Mouse (Mus musculus) brain, embryonic 14.5 days (tissue): ENCODE data around the gene Olfr1283. TPM values are rescaled to one million over a fixed set of nuclear protein-coding genes. Genes with fewer than 3 reads are reported as not detected.
"Not testable (repeated sequence)": the region's sequence is repeated elsewhere in the genome, so short reads cannot be mapped to it uniquely, and the experiment has no call there.

Experiments used
- DNase-seq: peaks from one replicate; pipeline ENCODE4 v3.0.0-alpha.2; 2011; ENCODE audit warnings: low read depth
- CTCF ChIP-seq: fragments of 200-500 bp; IDR thresholded peaks from 2 replicates; pipeline ENCODE4 v1.5.1; 2012; ENCODE audit warnings: inconsistent platforms, mild to moderate bottlenecking, moderate library complexity, borderline replicate concordance; ENCODE audit not compliant: insufficient read depth, insufficient read length; ENCODE audit errors: extremely low read depth
- POLR2A ChIP-seq: fragments of 200-500 bp; IDR thresholded peaks from 2 replicates; pipeline ENCODE4 v1.6.1; 2012; ENCODE audit warnings: mild to moderate bottlenecking, inconsistent platforms, borderline replicate concordance; ENCODE audit not compliant: poor library complexity, insufficient read depth, insufficient read length, severe bottlenecking; ENCODE audit errors: extremely low read depth
- polyA plus RNA-seq: library from polyadenylated mRNA; depleted of rRNA; stranded (reverse); fragments of >200 nt; gene quantifications from 2 replicates; pipeline ENCODE4 v1.2.3, GENCODE M21; 2012; rRNA removed

The Olfr1283 gene
- not detected in 2 replicates for polyA plus RNA-seq

DNA sequence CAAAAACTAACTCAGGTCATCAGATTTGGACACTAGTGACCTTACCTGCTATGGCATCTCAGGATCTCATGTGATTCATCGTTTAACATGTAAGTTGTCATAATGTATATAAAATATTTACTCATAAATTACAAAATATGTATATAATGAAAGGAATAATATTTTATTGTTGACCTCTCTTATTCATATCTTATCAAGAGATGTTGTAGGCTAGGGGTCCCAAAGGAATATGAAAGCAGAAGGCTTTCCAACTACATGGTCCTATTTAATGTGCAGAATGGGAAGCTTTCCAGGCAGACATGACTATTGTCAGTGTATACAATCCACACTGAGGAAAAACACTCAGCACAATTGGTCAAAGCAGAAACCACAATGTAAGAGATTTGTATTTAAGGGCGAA, at the start of gene Olfr1283:
TSS of gene Olfr1283 (plus strand) at position 301 of the 400 bp plus-strand sequence.
- no peak for TF ChIP-seq CTCF
- TF ChIP-seq POLR2A: no peak
- no peak for DNase-seq

DNA sequence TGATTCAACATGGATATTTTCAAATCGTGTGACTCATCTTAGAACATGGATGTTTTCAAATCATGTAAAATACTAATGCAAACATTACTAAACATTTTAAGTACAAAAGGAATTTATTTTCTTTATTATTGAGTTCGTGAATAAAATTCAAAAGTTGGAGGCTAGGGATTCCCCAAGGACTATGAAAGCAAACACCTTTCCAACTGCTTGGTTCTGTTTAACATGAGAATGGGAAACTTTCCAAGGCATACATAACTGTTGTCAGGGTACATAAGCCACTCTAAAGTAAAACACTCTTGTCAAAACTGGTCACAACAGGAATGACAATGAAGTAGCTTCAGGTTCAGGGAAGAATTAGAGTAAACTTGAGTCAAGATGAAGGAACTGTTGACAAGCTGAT, 40.4 kb upstream of the Olfr1283 start, which contains the start of gene Olfr1281:
TSS of gene Olfr1281 (plus strand) at position 301 of the 400 bp plus-strand sequence.
- no peak for TF ChIP-seq POLR2A
- no peak for TF ChIP-seq CTCF
- DNase-seq: no peak

DNA sequence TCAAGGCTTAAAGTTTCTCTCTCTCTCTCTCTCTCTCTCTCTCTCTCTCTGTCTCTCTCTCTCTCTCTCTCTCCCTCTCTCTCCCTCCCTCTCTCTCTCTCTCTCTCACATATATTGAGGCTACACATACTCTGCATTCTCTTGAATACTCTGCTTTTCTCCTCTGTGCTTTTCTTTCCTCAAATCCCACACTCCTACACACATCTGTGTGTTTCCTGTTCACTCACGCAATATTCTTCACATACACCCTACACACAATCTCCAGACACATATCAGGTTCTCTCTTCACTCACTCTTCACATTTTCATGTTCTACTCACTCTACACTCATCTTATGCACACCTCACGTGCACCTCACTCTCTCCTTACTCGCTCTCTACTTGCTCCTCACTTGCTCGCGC, 32.9 kb upstream of the Olfr1283 start:
- DNase-seq: not testable (repeated sequence)

DNA sequence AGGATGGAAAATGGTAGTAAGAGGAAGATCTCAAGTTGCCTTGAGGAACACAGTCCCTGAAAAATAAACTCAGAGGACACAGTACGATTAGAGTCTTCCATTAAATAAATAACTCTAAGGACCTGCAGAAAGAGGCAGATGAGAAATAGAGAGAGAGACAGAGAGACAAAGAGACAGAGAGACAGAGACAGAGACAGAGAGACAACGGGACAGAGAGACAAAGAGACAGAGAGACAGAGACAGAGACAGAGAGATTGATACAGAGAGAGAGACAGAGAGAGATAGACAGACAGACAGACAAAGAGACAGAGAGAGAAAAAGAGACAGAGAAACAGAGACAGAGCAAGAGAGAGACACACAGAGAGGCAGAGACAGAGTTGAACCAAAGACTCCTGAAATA, 30.6 kb upstream of the Olfr1283 start, which contains the start of gene Olfr1282:
TSS of gene Olfr1282 (minus strand) at position 101 of the 400 bp plus-strand sequence.
- no peak for DNase-seq

DNA sequence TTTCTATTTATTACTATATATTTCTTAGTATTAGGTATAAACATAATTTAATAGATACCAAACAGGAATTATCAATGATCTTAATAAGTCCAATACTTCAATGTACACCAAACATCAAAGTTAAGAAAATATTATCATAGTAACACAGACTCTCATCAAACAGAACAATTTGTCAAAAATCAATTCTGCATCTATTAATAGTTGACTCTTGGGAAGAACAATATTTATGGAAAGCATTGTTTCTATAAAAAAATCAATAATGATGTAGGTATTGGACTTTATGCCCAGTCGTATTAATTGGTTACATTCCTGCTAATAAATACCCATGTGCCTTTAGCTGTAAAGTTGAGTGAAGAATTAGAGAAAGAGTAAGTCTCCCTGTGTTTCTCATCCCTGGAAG, 8.6 kb downstream of the Olfr1283 start, which contains the start of gene Olfr1284:
TSS of gene Olfr1284 (plus strand) at position 301 of the 400 bp plus-strand sequence.
- no peak for DNase-seq
- TF ChIP-seq CTCF: no peak
- no peak for TF ChIP-seq POLR2A

More for the DNA sequence above, 30.6 kb upstream of the Olfr1283 start, which contains the start of gene Olfr1282:
- TF ChIP-seq CTCF (no peak), POLR2A (no peak)

Other genes with a start within 250 kb of the Olfr1283 start
- not detected in 2 replicates for gene Gm15130, start 213.9 kb upstream of the Olfr1283 start, polyA plus RNA-seq
- not detected in 2 replicates for gene 4930430A15Rik, start 137.2 kb upstream of the Olfr1283 start, polyA plus RNA-seq
- not detected in 2 replicates for gene Olfr1275, start 131.5 kb upstream of the Olfr1283 start, polyA plus RNA-seq
- not detected in 2 replicates for gene Olfr1276, start 112.3 kb upstream of the Olfr1283 start, polyA plus RNA-seq
- not detected in 2 replicates for gene Olfr1277, start 92.7 kb upstream of the Olfr1283 start, polyA plus RNA-seq
- gene Olfr1278, start 76.7 kb upstream of the Olfr1283 start, polyA plus RNA-seq: not detected in 2 replicates
- not detected in 2 replicates for gene Olfr1279, start 66.2 kb upstream of the Olfr1283 start, polyA plus RNA-seq
- not detected in 2 replicates for gene Olfr1280, start 52.8 kb upstream of the Olfr1283 start, polyA plus RNA-seq
- gene Olfr1281, start 40.3 kb upstream of the Olfr1283 start, polyA plus RNA-seq: not detected in 2 replicates
- not detected in 2 replicates for gene Olfr1282, start 30.7 kb upstream of the Olfr1283 start, polyA plus RNA-seq
- not detected in 2 replicates for gene Olfr1284, start 8.7 kb downstream of the Olfr1283 start, polyA plus RNA-seq
- gene Olfr1286, start 56.3 kb downstream of the Olfr1283 start, polyA plus RNA-seq: not detected in 2 replicates
- gene Olfr1287, start 82.4 kb downstream of the Olfr1283 start, polyA plus RNA-seq: not detected in 2 replicates
- gene Olfr1288, start 107.3 kb downstream of the Olfr1283 start, polyA plus RNA-seq: not detected in 2 replicates
- not detected in 2 replicates for gene Olfr1289, start 114.0 kb downstream of the Olfr1283 start, polyA plus RNA-seq
- not detected in 2 replicates for gene Olfr1290, start 127.0 kb downstream of the Olfr1283 start, polyA plus RNA-seq
- not detected in 2 replicates for gene Olfr1291-ps1, start 130.4 kb downstream of the Olfr1283 start, polyA plus RNA-seq
- not detected in 2 replicates for gene Olfr1293-ps, start 158.4 kb downstream of the Olfr1283 start, polyA plus RNA-seq
- gene Olfr1294, start 173.5 kb downstream of the Olfr1283 start, polyA plus RNA-seq: not detected in 2 replicates
- gene Olfr1295, start 202.9 kb downstream of the Olfr1283 start, polyA plus RNA-seq: not detected in 2 replicates